Mouse (Mus musculus) stomach, postnatal 0 days (tissue): Measurements from ENCODE around the gene Rab11fip4. TPM values are rescaled to one million over a fixed set of nuclear protein-coding genes. Genes with fewer than 3 reads are reported as not detected.
A peak's percentile ranks its signal among the peaks of the same experiment; 100 is the strongest.

Experiments used
- ATAC-seq: fragments of 200-750 bp; cut with Nextera tagmentation; 2 replicates; pipeline ENCODE4 v1.8.0; 2017; ENCODE audit not compliant: low FRiP score, low TSS enrichment
- DNase-seq: peaks from one replicate; pipeline ENCODE4 v3.0.0-alpha.2; 2016; ENCODE audit warnings: low spot score
- H3K27ac ChIP-seq: fragments of 300-500 bp; sonication (generic); replicated peaks from 2 replicates; pipeline ENCODE4 v1.5.1; 2014; ENCODE audit warnings: mild to moderate bottlenecking, control low read depth
- H3K27me3 ChIP-seq: fragments of 300-500 bp; sonication (generic); 2 replicates; pipeline ENCODE4 v1.6.1; 2014; ENCODE audit warnings: low read length; ENCODE audit not compliant: control insufficient read depth, insufficient read depth
- H3K36me3 ChIP-seq: fragments of 300-500 bp; sonication (generic); 2 replicates; pipeline ENCODE4 v1.6.1; 2014; ENCODE audit warnings: low read length, mixed read lengths; ENCODE audit not compliant: control insufficient read depth, insufficient read depth
- H3K4me1 ChIP-seq: fragments of 300-500 bp; sonication (generic); replicated peaks from 2 replicates; pipeline ENCODE4 v1.6.1; 2014; ENCODE audit warnings: antibody characterized with exemption; ENCODE audit not compliant: control insufficient read depth, insufficient read depth
- H3K4me2 ChIP-seq: fragments of 300-500 bp; sonication (generic); replicated peaks from 2 replicates; pipeline ENCODE4 v1.6.1; 2014; ENCODE audit warnings: low read depth, mild to moderate bottlenecking, control low read depth, moderate library complexity
- H3K4me3 ChIP-seq: fragments of 300-500 bp; sonication (generic); 2 replicates; pipeline ENCODE4 v1.5.1; 2014; ENCODE audit warnings: low read depth, low read length, control low read depth
- H3K9ac ChIP-seq: fragments of 300-500 bp; sonication (generic); 2 replicates; pipeline ENCODE4 v1.6.1; 2014; ENCODE audit warnings: mild to moderate bottlenecking, low read length, control low read depth, mixed read lengths
- H3K9me3 ChIP-seq: fragments of 300-500 bp; sonication (generic); 2 replicates; pipeline ENCODE4 v1.6.1; 2016; ENCODE audit warnings: low read length; ENCODE audit not compliant: control insufficient read depth
- CTCF ChIP-seq: IDR thresholded peaks from 2 replicates; pipeline ENCODE4 v1.5.1; 2016; ENCODE audit warnings: antibody characterized with exemption, low read depth, mild to moderate bottlenecking, moderate library complexity
- EP300 ChIP-seq: optimal IDR thresholded peaks from 2 replicates; pipeline ENCODE3; 2016; ENCODE audit warnings: antibody characterized with exemption
- WGBS: fragments of 180-500 bp; shearing (Covaris S2); extraction: QIAGEN DNeasy Blood & Tissue Kit; methylation state at CpG from one replicate; pipeline ENCODE4 v1.1.7; 2014; 5-methylcytosine and 5-hydroxymethylcytosine counted together
- polyA plus RNA-seq: library from polyadenylated mRNA; unstranded; fragments of >200 nt; fragmentation: Nextera tagmentation; extraction: Ambion mirVana; gene quantifications from 2 replicates; pipeline ENCODE4 v1.2.1, GENCODE M21; 2015

Gene Rab11fip4
- polyA plus RNA-seq, 1 experiment from 2014 or later: 0.98 TPM

- no peaks in the 10 kb centered on the region for H3K4me1 ChIP-seq
- H3K9ac ChIP-seq: no peak overlapping the region
- no peak overlapping the region for H3K4me3 ChIP-seq
- H3K4me2 ChIP-seq: no peak overlapping the region
- DNase-seq: peak; percentile 50
- no peaks in the 10 kb centered on the region for H3K36me3 ChIP-seq
- WGBS: 53% methylated on average over 20 of the region's 20 CpGs
- no peaks in the 10 kb centered on the region for H3K9me3 ChIP-seq
- peak overlapping the region; percentile 9; the same call in 1 of the 2 replicates for H3K27ac ChIP-seq
- no peaks in the 10 kb centered on the region for H3K27me3 ChIP-seq
- TF ChIP-seq EP300 (no peak), CTCF (no peak)
- peak; percentile 67 for ATAC-seq
Measured at GRCm38 (mm10) chr11:79652921-79653575, 62.0 kb downstream of the Rab11fip4 start.

- H3K27me3 ChIP-seq: no peaks in the 10 kb centered on the region
- no peaks in the 10 kb centered on the region for H3K9me3 ChIP-seq
- H3K27ac ChIP-seq: peak overlapping the region; percentile 45; the same call in 1 of the 2 replicates
- no peak overlapping the region for H3K9ac ChIP-seq
- H3K4me1 ChIP-seq: no peaks in the 10 kb centered on the region
- DNase-seq (peak; percentile 49), ATAC-seq (peak; percentile 78)
- TF ChIP-seq EP300: no peak
- TF ChIP-seq CTCF: no peak
- H3K36me3 ChIP-seq: no peaks in the 10 kb centered on the region
- no peak overlapping the region for H3K4me2 ChIP-seq
- 57% methylated on average over 4 of the region's 4 CpGs for WGBS
- no peak overlapping the region for H3K4me3 ChIP-seq
Measured at GRCm38 (mm10) chr11:79654407-79654831, 63.4 kb downstream of the Rab11fip4 start.

GRCm38 (mm10) chr11:79655592-79655991, 64.6 kb downstream of the Rab11fip4 start:
- no peak for ATAC-seq
- H3K9me3 ChIP-seq: no peaks in the 10 kb centered on the region
- no peak overlapping the region for H3K4me2 ChIP-seq

GRCm38 (mm10) chr11:79656491-79656890, 65.5 kb downstream of the Rab11fip4 start:
- WGBS: 85% methylated on average over 1 of the region's 1 CpGs
- Histone ChIP-seq H3K4me1 (peaks cover 5% of the 10 kb centered on the region), H3K27me3 (no peaks in the 10 kb centered on the region), H3K9ac (no peak overlapping the region), H3K9me3 (no peaks in the 10 kb centered on the region), H3K4me3 (no peak overlapping the region), H3K4me2 (no peak overlapping the region), H3K27ac (no peak overlapping the region), H3K36me3 (no peaks in the 10 kb centered on the region)
- no peak for DNase-seq
- no peak for ATAC-seq
- TF ChIP-seq EP300 (no peak), CTCF (no peak)

More at GRCm38 (mm10) chr11:79655592-79655991, 64.6 kb downstream of the Rab11fip4 start:
- Histone ChIP-seq H3K27me3 (no peaks in the 10 kb centered on the region), H3K4me3 (no peak overlapping the region), H3K27ac (no peak overlapping the region), H3K9ac (no peak overlapping the region), H3K36me3 (no peaks in the 10 kb centered on the region), H3K4me1 (no peaks in the 10 kb centered on the region)
- TF ChIP-seq EP300: no peak
- no peak for TF ChIP-seq CTCF
- 88% methylated on average over 7 of the region's 7 CpGs for WGBS
- DNase-seq: no peak

- Histone ChIP-seq H3K4me2 (no peak overlapping the region), H3K9ac (no peak overlapping the region), H3K27me3 (no peaks in the 10 kb centered on the region), H3K36me3 (no peaks in the 10 kb centered on the region), H3K9me3 (no peaks in the 10 kb centered on the region), H3K27ac (no peak overlapping the region), H3K4me1 (peaks cover 5% of the 10 kb centered on the region), H3K4me3 (no peak overlapping the region)
- TF ChIP-seq CTCF: no peak
- no peak for TF ChIP-seq EP300
- WGBS: 71% methylated on average over 5 of the region's 5 CpGs
- ATAC-seq (no peak), DNase-seq (no peak)
Measured at GRCm38 (mm10) chr11:79657053-79657452, 66.0 kb downstream of the Rab11fip4 start.

GRCm38 (mm10) chr11:79658205-79658825, 67.3 kb downstream of the Rab11fip4 start:
- no peak overlapping the region for H3K9ac ChIP-seq
- no peak overlapping the region for H3K27ac ChIP-seq
- peaks cover 5% of the 10 kb centered on the region for H3K4me1 ChIP-seq
- no peaks in the 10 kb centered on the region for H3K36me3 ChIP-seq
- no peak for ATAC-seq
- 81% methylated on average over 10 of the region's 10 CpGs for WGBS
- no peak for DNase-seq
- H3K9me3 ChIP-seq: no peaks in the 10 kb centered on the region
- no peaks in the 10 kb centered on the region for H3K27me3 ChIP-seq
- H3K4me2 ChIP-seq: no peak overlapping the region
- TF ChIP-seq CTCF: no peak
- TF ChIP-seq EP300: no peak
- H3K4me3 ChIP-seq: no peak overlapping the region
